Mouse (Mus musculus): Measurements from ENCODE around the gene Olfr71.

Olfr71 gene

GRCm38 (mm10) chr4:43711821-43712220, 1.8 kb upstream of the Olfr71 start:
- peak; percentile 69 to 79 for DNase-seq

GRCm38 (mm10) chr4:43705991-43706390, 4.1 kb downstream of the Olfr71 start:
- peak in 1 of 2 experiments; percentile 32 for DNase-seq

GRCm38 (mm10) chr4:43703851-43704250, 6.2 kb downstream of the Olfr71 start:
- peak in 1 of 2 experiments; percentile 19 for DNase-seq

GRCm38 (mm10) chr4:43703439-43703838, 6.6 kb downstream of the Olfr71 start:
- no peak for DNase-seq

GRCm38 (mm10) chr4:43700707-43701106, 9.3 kb downstream of the Olfr71 start, which contains the start of gene Olfr70:
Gene Olfr70 (minus strand): TSS chr4:43700807.
- no peak for DNase-seq

- peak in 1 of 2 experiments; percentile 38 for DNase-seq
These were observed 13.5 kb downstream of the Olfr71 start for GRCm38 (mm10) chr4:43696561-43696960.

GRCm38 (mm10) chr4:43695249-43695671, 14.8 kb downstream of the Olfr71 start:
- DNase-seq: peak; percentile 69 to 81

GRCm38 (mm10) chr4:43694439-43695248, 15.4 kb downstream of the Olfr71 start:
- DNase-seq: no peak

GRCm38 (mm10) chr4:43693806-43694241, 16.2 kb downstream of the Olfr71 start:
- DNase-seq: peak; percentile 63 to 72

- DNase-seq: no peak
These were observed 19.0 kb downstream of the Olfr71 start for GRCm38 (mm10) chr4:43691026-43691425.

GRCm38 (mm10) chr4:43690021-43690420, 20.0 kb downstream of the Olfr71 start:
- no peak for DNase-seq

GRCm38 (mm10) chr4:43679416-43680043, 30.5 kb downstream of the Olfr71 start:
- DNase-seq: no peak

- DNase-seq: no peak
These were observed 31.5 kb downstream of the Olfr71 start for GRCm38 (mm10) chr4:43678541-43678940.

GRCm38 (mm10) chr4:43675608-43676007, 34.4 kb downstream of the Olfr71 start:
- DNase-seq: no peak

GRCm38 (mm10) chr4:43674974-43675373, 35.1 kb downstream of the Olfr71 start:
- DNase-seq: no peak

- peak; percentile 30 to 55 for DNase-seq
These were observed 36.4 kb downstream of the Olfr71 start for GRCm38 (mm10) chr4:43673703-43674102.

- peak; percentile 83 to 89 for DNase-seq
These were observed 38.0 kb downstream of the Olfr71 start for GRCm38 (mm10) chr4:43672070-43672469.

GRCm38 (mm10) chr4:43669428-43669794, 40.6 kb downstream of the Olfr71 start:
- DNase-seq: peak; percentile 83 to 85

GRCm38 (mm10) chr4:43668782-43669427, 41.1 kb downstream of the Olfr71 start, which contains the start of the genes Tmem8b and Fam221b:
Gene Tmem8b (plus strand): TSS chr4:43668971.
Gene Fam221b (minus strand): TSS chr4:43669145.
- DNase-seq: peak; percentile 92

GRCm38 (mm10) chr4:43666412-43666811, 43.6 kb downstream of the Olfr71 start:
- DNase-seq: no peak

- no peak for DNase-seq
These were observed 52.9 kb downstream of the Olfr71 start for GRCm38 (mm10) chr4:43657146-43657545.

- peak; percentile 97 for DNase-seq
These were observed 53.5 kb downstream of the Olfr71 start, which contains the start of gene Hint2 for GRCm38 (mm10) chr4:43656339-43657109. Gene Hint2 (minus strand): TSS chr4:43656466.
